Mouse (Mus musculus) small intestine, adult 2 months (tissue): ENCODE results near the gene Phactr2.

ENCODE experiments used
- CTCF ChIP-seq: fragments of 200-500 bp; IDR thresholded peaks from 2 replicates; pipeline ENCODE4 v1.5.1; 2012; ENCODE audit warnings: low read depth, mild to moderate bottlenecking, control low read depth, inconsistent platforms, low read length, moderate library complexity, mixed read lengths; ENCODE audit not compliant: insufficient replicate concordance, insufficient read length; ENCODE audit errors: extremely low read depth
- POLR2A ChIP-seq: fragments of 200-500 bp; IDR thresholded peaks from 2 replicates; pipeline ENCODE4 v1.6.1; 2012; ENCODE audit warnings: low read depth, mild to moderate bottlenecking, control low read depth, inconsistent platforms, low read length, moderate library complexity

- TF ChIP-seq POLR2A: no peak
- TF ChIP-seq CTCF: no peak
Observed at GRCm38 (mm10) chr10:13335347-13335746, 138.9 kb downstream of the Phactr2 start.
